Mouse (Mus musculus): ENCODE results near the gene Hmcn2.

The Hmcn2 gene

DNA sequence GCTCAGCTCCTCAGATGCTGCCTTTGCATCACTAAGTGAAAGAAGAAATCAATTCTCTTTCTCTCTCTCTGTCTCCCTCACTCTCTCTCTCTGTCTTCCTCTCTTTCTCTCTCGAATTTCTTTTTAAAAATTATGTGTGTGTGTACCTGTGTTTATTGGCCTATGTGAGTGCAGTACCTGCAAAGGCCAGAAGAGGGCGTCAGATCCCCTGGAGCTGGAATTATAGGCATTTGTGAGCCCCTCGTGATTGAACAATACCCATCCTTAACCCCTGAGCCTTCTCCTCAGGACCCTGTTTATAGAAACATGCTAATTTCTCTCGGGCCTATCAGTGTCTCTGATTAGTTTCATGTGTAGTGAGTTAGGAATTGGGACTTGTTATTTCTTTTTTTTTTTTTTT, 6.0 kb upstream of the Hmcn2 start:
- DNase-seq, result no peak

- no peak for DNase-seq
Observed at GRCm38 (mm10) chr2:31309549-31309948, 4.7 kb upstream of the Hmcn2 start.

- no peak for DNase-seq
Observed at GRCm38 (mm10) chr2:31318162-31318561, 3.9 kb downstream of the Hmcn2 start.

GRCm38 (mm10) chr2:31319200-31319599, 5.0 kb downstream of the Hmcn2 start:
- no peak for DNase-seq

DNA sequence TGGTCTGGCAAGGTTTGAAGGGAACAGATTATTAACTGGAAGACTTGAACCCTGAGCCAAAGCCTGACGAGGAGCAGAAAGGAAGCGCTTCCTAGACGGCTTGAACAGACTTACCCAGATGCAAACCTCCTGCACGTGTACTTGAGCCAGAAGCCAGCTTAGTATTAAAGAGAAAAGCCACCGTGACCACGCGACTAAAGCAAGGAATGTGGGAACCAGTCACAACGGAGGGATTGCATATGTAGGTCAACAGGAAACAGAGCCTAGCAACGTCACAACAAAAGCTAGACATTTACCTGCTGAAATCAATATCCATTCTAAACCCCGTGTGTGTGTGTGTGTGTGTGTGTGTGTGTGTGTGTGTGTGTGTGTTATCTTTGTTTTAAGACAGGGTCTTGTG, 13.0 kb downstream of the Hmcn2 start:
- DNase-seq, result no peak

- no peak for DNase-seq
Observed at GRCm38 (mm10) chr2:31337706-31338330, 23.6 kb downstream of the Hmcn2 start.

GRCm38 (mm10) chr2:31339826-31340225, 25.6 kb downstream of the Hmcn2 start:
- DNase-seq, result no peak

GRCm38 (mm10) chr2:31341726-31342535, 27.7 kb downstream of the Hmcn2 start:
- no peak for DNase-seq

- no peak for DNase-seq
Observed at GRCm38 (mm10) chr2:31346096-31346495, 31.9 kb downstream of the Hmcn2 start.

- DNase-seq, result no peak
Observed at GRCm38 (mm10) chr2:31348373-31348772, 34.2 kb downstream of the Hmcn2 start.

DNA sequence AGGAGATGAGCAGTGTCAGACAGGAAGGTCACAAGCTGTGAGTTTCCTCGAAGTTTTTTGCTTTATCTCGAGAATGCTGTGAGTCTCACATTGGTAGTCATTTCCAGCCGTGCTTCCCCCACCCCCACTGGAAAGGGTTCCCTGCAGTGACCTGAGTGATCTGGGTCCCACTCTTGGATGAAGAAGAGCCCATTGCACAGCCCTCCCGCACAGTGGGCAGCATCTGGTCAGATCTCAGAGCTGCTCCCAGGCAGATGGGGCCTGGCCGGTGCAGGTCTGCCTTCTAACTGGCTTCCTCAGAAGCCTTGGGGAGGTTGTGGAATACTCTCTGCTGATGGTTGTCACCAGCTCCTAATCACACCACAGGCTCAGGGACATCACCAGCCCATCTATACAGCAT, 34.6 kb downstream of the Hmcn2 start:
- DNase-seq, result no peak

GRCm38 (mm10) chr2:31356771-31357170, 42.6 kb downstream of the Hmcn2 start:
- no peak for DNase-seq

DNA sequence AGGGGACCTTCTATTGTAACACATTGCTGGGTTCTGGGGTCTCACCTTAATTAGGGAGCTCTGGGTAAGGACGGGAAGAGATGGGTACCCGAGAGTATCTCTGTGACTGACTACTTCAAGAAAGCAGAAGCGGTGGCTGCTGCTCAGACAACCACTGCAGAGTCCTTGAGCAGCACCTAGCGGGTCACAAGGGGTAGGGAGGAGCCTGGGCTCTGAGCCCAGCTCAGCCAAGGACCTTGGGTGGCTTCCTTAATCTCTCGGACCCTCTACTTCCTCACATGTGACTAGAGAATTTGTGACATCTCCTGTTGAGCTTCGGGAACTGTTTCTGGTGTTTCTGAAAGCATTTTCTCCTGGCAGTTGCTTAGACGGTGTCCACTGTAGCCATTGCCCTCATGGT, 45.1 kb downstream of the Hmcn2 start:
- no peak for DNase-seq

GRCm38 (mm10) chr2:31367186-31367585, 53.0 kb downstream of the Hmcn2 start:
- no peak for DNase-seq

DNA sequence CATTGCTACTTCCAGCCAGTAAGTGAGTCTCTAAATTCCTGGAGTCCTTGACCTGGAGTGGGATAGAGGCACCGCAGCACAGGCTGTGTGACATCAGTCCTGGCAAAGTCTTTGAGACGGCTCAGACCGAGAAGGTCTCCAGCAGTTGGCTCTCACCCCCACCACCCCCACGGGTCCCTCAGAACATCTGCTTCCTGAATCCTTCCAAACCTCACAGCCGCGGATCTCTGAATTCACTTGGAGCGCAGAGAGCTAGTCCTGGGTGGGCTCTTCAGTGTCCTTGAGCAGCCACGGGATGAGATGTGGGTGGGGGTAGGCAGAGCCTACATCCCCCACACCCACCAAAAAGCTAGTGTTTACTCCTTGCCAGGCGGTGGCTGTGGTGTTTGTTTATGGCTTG, 57.2 kb downstream of the Hmcn2 start:
- no peak for DNase-seq

DNA sequence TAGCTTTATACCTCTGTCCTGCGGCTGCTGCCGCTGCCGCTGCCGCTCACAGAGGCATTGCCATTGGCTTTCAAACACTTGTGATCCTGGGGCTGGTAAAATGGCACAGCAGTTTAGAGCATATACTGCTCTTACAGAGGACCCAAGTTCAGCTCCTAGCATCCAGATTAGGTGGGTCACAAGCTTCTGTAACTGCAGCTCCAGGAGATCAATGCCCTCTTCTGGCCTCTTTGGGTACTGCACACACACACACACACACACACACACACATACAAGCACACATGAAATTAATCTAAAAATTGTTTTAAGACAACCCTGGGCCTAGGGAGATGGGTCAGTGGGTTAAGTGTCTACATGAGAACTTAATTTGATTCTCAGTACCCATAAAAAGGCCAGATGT, 58.0 kb downstream of the Hmcn2 start:
- no peak for DNase-seq

DNA sequence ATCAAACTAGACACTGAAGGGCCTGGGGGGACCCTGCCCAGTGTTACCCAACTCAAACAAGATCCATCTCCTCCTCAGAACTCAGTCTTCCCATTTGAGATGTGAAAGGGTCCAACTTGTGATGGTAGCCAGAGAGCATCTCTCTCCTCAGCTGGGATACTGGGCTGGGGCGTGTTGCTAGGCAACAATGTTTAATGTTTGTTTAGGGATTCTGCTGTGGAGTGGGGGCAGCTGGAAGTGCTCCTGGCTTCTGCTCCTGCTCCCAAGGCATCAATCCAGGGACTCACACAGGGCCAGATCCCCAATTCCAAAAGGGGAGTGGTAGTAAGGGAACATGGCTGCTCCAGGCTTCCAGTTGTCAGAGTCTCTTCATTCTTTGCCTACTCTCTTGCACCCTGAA, 60.2 kb downstream of the Hmcn2 start:
- no peak for DNase-seq

DNA sequence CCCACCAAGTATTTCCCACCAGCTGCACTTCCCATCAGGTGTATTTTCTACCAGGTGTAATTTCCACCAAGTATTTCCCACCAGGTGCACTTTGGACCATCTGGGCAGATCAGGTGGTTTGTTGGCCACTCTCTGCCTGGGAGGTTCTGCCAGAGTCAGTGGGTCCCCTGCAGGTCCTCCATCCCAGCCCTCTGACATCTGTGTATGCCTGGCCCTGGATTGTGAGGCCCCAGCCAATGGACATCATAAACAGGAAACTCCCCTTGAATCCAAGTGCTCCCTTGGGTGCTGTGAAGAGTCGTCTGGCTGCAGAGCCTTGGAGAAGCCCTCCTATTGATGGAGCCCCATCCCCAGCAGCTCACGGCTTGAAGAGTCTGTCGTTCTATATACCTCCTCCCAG, 61.8 kb downstream of the Hmcn2 start:
- DNase-seq, result no peak

GRCm38 (mm10) chr2:31377481-31377880, 63.3 kb downstream of the Hmcn2 start:
- no peak for DNase-seq

DNA sequence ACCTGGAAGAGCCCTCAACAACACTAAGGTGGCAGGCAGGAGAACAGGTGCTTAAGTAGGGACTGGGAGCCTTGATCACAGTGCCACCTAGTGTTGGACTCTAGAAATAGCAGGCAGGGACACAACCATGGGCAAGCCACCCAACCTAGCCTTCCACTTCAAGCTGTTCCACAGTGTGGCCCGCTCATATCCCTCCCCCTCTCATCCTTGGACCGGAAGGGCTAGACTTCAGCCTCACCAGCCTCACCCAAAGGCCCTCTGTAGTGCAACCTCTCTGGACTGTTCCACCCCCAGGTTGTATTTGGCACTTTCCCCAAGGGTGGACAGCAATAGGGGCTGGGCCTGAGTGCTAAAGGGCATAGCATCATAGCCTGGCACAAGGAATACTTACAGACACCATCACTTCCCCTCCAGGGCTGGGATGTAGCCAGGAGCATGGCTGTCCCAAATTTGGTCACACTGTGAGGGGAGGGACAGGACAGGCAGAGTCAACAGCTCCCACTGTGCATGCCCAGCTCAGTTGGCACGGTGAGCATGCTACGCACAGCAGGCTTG, 67.2 kb downstream of the Hmcn2 start:
- DNase-seq, result peak; percentile 65

DNA sequence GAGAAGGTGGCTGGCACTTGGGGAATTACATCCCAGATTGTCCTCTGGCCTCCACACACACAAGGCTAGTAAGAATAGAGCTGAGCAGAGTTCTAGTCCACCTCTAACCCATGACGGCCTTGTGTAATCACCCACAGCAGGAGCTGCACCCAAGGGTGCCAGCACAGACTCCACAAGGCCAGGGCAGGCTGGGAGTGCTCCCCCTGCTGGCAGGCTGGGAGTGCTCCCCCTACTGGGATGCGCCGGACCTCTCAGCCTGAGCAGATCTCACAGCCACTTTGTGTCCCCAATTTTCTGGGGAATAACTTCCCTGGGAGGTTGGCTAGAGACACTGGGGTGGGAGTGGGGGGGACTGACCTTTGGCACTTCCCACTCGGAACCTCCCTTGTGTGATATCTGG, 68.7 kb downstream of the Hmcn2 start:
- peak; percentile 13 for DNase-seq

DNA sequence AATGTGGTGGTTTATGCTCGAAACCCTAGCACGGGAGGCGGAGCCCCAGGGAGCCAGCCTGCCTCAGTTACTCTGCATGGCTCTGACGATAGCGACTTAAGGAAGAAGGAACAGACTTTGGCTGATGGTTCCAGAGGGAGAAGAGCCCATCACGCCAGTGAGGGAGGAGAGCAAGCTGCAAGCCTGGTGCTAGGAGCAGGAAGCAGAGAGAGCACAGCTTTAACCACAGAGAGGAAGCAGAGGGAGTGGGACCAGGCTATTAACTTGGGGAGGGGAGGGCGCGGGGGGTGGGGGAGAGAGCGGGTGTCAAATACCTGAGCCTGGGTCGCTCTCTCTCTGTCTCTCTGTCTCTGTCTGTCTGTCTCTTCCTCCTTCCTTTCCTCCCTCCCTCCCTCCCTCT, 102.8 kb downstream of the Hmcn2 start:
- no peak for DNase-seq

GRCm38 (mm10) chr2:31418021-31418420, 103.8 kb downstream of the Hmcn2 start:
- DNase-seq, result no peak

GRCm38 (mm10) chr2:31418571-31418970, 104.4 kb downstream of the Hmcn2 start:
- DNase-seq, result no peak
